Mouse (Mus musculus) limb, embryonic 10.5 days (tissue): ENCODE measurements around the gene Letm1. TPM values are rescaled to one million over a fixed set of nuclear protein-coding genes. Genes with fewer than 3 reads are reported as not detected.

ENCODE experiments used
- DNase-seq: peaks from one replicate; pipeline ENCODE4 v3.0.0-alpha.2; 2017; ENCODE audit warnings: low spot score
- H3K27ac ChIP-seq: fragments of 300-500 bp; sonication (generic); 2 replicates; pipeline ENCODE4 v1.5.1; 2016; ENCODE audit warnings: mild to moderate bottlenecking
- H3K27me3 ChIP-seq: fragments of 300-500 bp; sonication (generic); 2 replicates; pipeline ENCODE4 v1.6.1; 2016; ENCODE audit warnings: low read depth, mild to moderate bottlenecking; ENCODE audit not compliant: poor library complexity, severe bottlenecking
- H3K36me3 ChIP-seq: fragments of 300-500 bp; sonication (generic); 2 replicates; pipeline ENCODE4 v1.6.1; 2016; ENCODE audit warnings: mild to moderate bottlenecking, moderate library complexity
- H3K4me1 ChIP-seq: fragments of 300-500 bp; sonication (generic); 2 replicates; pipeline ENCODE4 v1.6.1; 2016
- H3K4me3 ChIP-seq: fragments of 300-500 bp; sonication (generic); 2 replicates; pipeline ENCODE4 v1.5.1; 2016; ENCODE audit warnings: mild to moderate bottlenecking, moderate library complexity
- H3K9me3 ChIP-seq: fragments of 300-500 bp; sonication (generic); replicated peaks from 2 replicates; pipeline ENCODE4 v1.6.1; 2016; ENCODE audit warnings: mild to moderate bottlenecking
- WGBS: fragments of 180-500 bp; shearing (Covaris S2); methylation state at CpG from one replicate; pipeline ENCODE4 v1.1.7; 2016; 5-methylcytosine and 5-hydroxymethylcytosine counted together
- polyA plus RNA-seq: library from polyadenylated mRNA; unstranded; fragments of >200 nt; fragmentation: Nextera tagmentation; extraction: Ambion mirVana; gene quantifications from 2 replicates; pipeline ENCODE4 v1.2.1, GENCODE M21; 2016

Letm1 gene
- polyA plus RNA-seq, 1 experiment from 2014 or later, result 66.8 TPM

- no peak overlapping the region for H3K4me3 ChIP-seq
- no peaks in the 10 kb centered on the region for H3K9me3 ChIP-seq
- peaks cover 33% of the 10 kb centered on the region for H3K27me3 ChIP-seq
- H3K27ac ChIP-seq, result no peak overlapping the region
- H3K4me1 ChIP-seq, result peaks cover 19% of the 10 kb centered on the region
- DNase-seq, result no peak
- H3K36me3 ChIP-seq, result peaks cover 61% of the 10 kb centered on the region
- WGBS, result 91% methylated on average over 12 of the region's 12 CpGs
Measured at GRCm38 (mm10) chr5:33733837-33734236, 48.8 kb downstream of the Letm1 start.

GRCm38 (mm10) chr5:33731051-33731450 is 51.6 kb downstream of the Letm1 start:
- WGBS, result 49% methylated on average over 21 of the region's 21 CpGs
- Histone ChIP-seq H3K27ac (no peak overlapping the region), H3K4me3 (no peak overlapping the region), H3K9me3 (no peaks in the 10 kb centered on the region), H3K36me3 (peaks cover 53% of the 10 kb centered on the region), H3K27me3 (peaks cover 58% of the 10 kb centered on the region), H3K4me1 (peaks cover 19% of the 10 kb centered on the region)
- DNase-seq, result no peak

GRCm38 (mm10) chr5:33730516-33730915 is 52.1 kb downstream of the Letm1 start:
- H3K4me3 ChIP-seq, result no peak overlapping the region
- H3K27ac ChIP-seq, result no peak overlapping the region
- peaks cover 50% of the 10 kb centered on the region for H3K36me3 ChIP-seq
- no peak for DNase-seq
- 53% methylated on average over 5 of the region's 5 CpGs for WGBS
- H3K4me1 ChIP-seq, result peaks cover 19% of the 10 kb centered on the region
- H3K9me3 ChIP-seq, result no peaks in the 10 kb centered on the region
- H3K27me3 ChIP-seq, result peaks cover 63% of the 10 kb centered on the region

- H3K4me3 ChIP-seq, result no peak overlapping the region
- 85% methylated on average over 7 of the region's 7 CpGs for WGBS
- no peak for DNase-seq
- peaks cover 80% of the 10 kb centered on the region for H3K27me3 ChIP-seq
- no peak overlapping the region for H3K27ac ChIP-seq
- peaks cover 31% of the 10 kb centered on the region for H3K4me1 ChIP-seq
- H3K36me3 ChIP-seq, result peaks cover 33% of the 10 kb centered on the region
- no peaks in the 10 kb centered on the region for H3K9me3 ChIP-seq
Measured at GRCm38 (mm10) chr5:33728841-33729240, 53.8 kb downstream of the Letm1 start.

- Histone ChIP-seq H3K27me3 (peaks cover 93% of the 10 kb centered on the region), H3K27ac (no peak overlapping the region), H3K4me1 (peaks cover 50% of the 10 kb centered on the region), H3K9me3 (no peaks in the 10 kb centered on the region), H3K36me3 (peaks cover 14% of the 10 kb centered on the region), H3K4me3 (no peak overlapping the region)
- 72% methylated on average over 1 of the region's 1 CpGs for WGBS
- DNase-seq, result no peak
Measured at GRCm38 (mm10) chr5:33726891-33727290, 55.7 kb downstream of the Letm1 start.

GRCm38 (mm10) chr5:33726081-33726647 is 56.5 kb downstream of the Letm1 start:
- Histone ChIP-seq H3K36me3 (peaks cover 7% of the 10 kb centered on the region; the same call in 1 of the 2 replicates), H3K27me3 (peaks cover 93% of the 10 kb centered on the region), H3K4me1 (peaks cover 50% of the 10 kb centered on the region), H3K4me3 (no peak overlapping the region), H3K9me3 (no peaks in the 10 kb centered on the region), H3K27ac (no peak overlapping the region)
- 86% methylated on average over 7 of the region's 7 CpGs for WGBS
- DNase-seq, result no peak

- peak overlapping the region; percentile 81 for H3K27ac ChIP-seq
- peak; percentile 66 for DNase-seq
- peaks cover 45% of the 10 kb centered on the region for H3K4me1 ChIP-seq
- H3K9me3 ChIP-seq, result no peaks in the 10 kb centered on the region
- H3K36me3 ChIP-seq, result no peaks in the 10 kb centered on the region; the same call in 1 of the 2 replicates
- under 1% methylated on average over 36 of the region's 36 CpGs for WGBS
- H3K27me3 ChIP-seq, result peaks cover 95% of the 10 kb centered on the region
- H3K4me3 ChIP-seq, result peak overlapping the region; percentile 80
Measured at GRCm38 (mm10) chr5:33723641-33724465, 58.8 kb downstream of the Letm1 start.

- Histone ChIP-seq H3K4me3 (peak overlapping the region; percentile 80), H3K4me1 (peaks cover 45% of the 10 kb centered on the region), H3K27me3 (peaks cover 95% of the 10 kb centered on the region), H3K36me3 (no peaks in the 10 kb centered on the region), H3K9me3 (no peaks in the 10 kb centered on the region), H3K27ac (peak overlapping the region; percentile 81)
- peak; percentile 63 for DNase-seq
- under 1% methylated on average over 61 of the region's 61 CpGs for WGBS
Measured at GRCm38 (mm10) chr5:33723019-33723640, 59.5 kb downstream of the Letm1 start.

GRCm38 (mm10) chr5:33722266-33723018 is 60.2 kb downstream of the Letm1 start:
- Histone ChIP-seq H3K27ac (peak overlapping the region; percentile 81), H3K27me3 (peaks cover 89% of the 10 kb centered on the region), H3K4me3 (peak overlapping the region; percentile 80), H3K4me1 (peaks cover 45% of the 10 kb centered on the region), H3K9me3 (no peaks in the 10 kb centered on the region), H3K36me3 (no peaks in the 10 kb centered on the region)
- WGBS, result under 1% methylated on average over 53 of the region's 53 CpGs
- peak; percentile 54 for DNase-seq

GRCm38 (mm10) chr5:33721541-33722265 is 60.9 kb downstream of the Letm1 start, which contains the start of gene Fgfr3:
Fgfr3 (plus strand) TSS chr5:33721674.
- peaks cover 45% of the 10 kb centered on the region for H3K4me1 ChIP-seq
- DNase-seq, result peak; percentile 84
- peak within 1 kb of the TSS; percentile 81 for H3K27ac ChIP-seq
- peak within 1 kb of the TSS; percentile 80 for H3K4me3 ChIP-seq
- no peaks in the 10 kb centered on the region for H3K36me3 ChIP-seq
- peaks cover 84% of the 10 kb centered on the region for H3K27me3 ChIP-seq
- 1% methylated on average over 73 of the region's 73 CpGs for WGBS
- H3K9me3 ChIP-seq, result no peaks in the 10 kb centered on the region

- peaks cover 51% of the 10 kb centered on the region for H3K4me1 ChIP-seq
- no peak for DNase-seq
- peaks cover 77% of the 10 kb centered on the region for H3K27me3 ChIP-seq
- H3K27ac ChIP-seq, result 0 out of 2 replicates have a peak overlapping the region, but pooled peaks have one; percentile 81
- 8% methylated on average over 8 of the region's 8 CpGs for WGBS
- H3K36me3 ChIP-seq, result no peaks in the 10 kb centered on the region
- peak overlapping the region; percentile 80 for H3K4me3 ChIP-seq
- H3K9me3 ChIP-seq, result no peaks in the 10 kb centered on the region
Measured at GRCm38 (mm10) chr5:33720852-33721490, 61.6 kb downstream of the Letm1 start.
